8 mouse cellular contexts compared by ENCODE assay signal in the genomic region with DNA sequence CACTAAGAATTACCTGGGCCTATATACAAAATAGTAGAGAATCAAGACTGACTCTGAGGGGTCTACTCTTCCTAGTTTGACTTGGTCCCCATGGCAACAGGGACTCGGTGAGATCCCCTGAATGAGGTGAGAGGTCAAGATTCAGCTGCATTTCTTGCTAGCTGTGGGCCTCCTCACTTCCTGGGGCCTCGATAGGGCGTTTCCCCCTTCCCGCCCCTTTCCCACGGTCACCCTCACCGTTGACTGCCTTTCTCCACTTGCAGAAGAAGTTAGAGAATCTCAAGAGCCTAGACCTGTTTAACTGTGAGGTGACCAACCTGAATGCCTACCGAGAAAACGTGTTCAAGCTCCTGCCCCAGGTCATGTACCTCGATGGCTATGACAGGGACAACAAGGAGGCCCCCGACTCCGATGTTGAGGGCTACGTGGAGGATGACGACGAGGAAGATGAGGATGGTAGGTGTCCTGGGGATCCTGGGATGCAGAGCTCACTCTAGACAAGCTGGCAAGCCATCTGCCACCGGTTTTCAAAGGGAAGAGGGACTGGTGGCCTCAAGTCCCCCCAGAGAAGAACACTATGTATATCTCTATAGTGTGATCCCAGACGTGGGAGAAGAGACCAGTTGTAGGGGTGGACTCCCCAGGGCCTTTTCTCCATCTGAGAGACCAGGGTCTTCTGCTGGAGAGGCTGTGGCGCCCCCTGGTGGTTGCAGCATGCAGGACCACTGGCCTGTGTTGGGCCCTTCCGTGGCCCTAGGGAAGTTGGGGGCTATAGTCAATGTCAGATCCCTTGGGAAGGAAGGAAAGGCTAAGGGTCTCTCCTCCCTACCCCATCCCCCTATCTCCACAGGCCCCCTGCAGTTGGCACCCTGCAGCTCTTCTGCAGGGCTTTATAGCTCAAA. TPM values are rescaled to one million over a fixed set of nuclear protein-coding genes. Genes with fewer than 3 reads are reported as not detected.
DNase-seq lines count a peak whose midpoint lies in the region; ATAC-seq and TF ChIP-seq lines count a peak whose summit lies in the region.

No protein-coding gene starts in this region.

- no peak overlapping the region for H3K9ac ChIP-seq in neural tube, embryonic 15.5 days (replicated peaks)
- H3K9ac ChIP-seq in intestine, embryonic 16.5 days (ENCODE audit: low read depth, low read length) = no peak overlapping the region
- no peak overlapping the region for H3K9ac ChIP-seq in liver, postnatal 0 days (replicated peaks)

- peak; percentile 54 for DNase-seq in neural tube, embryonic 10.5 days (ENCODE audit: extremely low spot score, low spot score)
- peak; percentile 91 for DNase-seq in adrenal gland, postnatal 14 days
- DNase-seq in gastrocnemius, adult 2 months = peak; percentile 86
- DNase-seq in liver, postnatal 0 days = peak; percentile 84
- peak; percentile 40 for DNase-seq in skeletal muscle tissue, adult 2 months (ENCODE audit: low read depth, low spot score)
- no peak for DNase-seq in adipocyte (ENCODE audit: low spot score)

- no peak overlapping the region for H3K4me3 ChIP-seq in neural tube, embryonic 15.5 days (replicated peaks)
- H3K4me3 ChIP-seq in gastrocnemius, adult 2 months = no peak overlapping the region
- no peak overlapping the region for H3K4me3 ChIP-seq in intestine, embryonic 16.5 days (ENCODE audit: low read length)
- H3K4me3 ChIP-seq in liver, postnatal 0 days (ENCODE audit: low read depth, low read length) = no peak overlapping the region

- ATAC-seq in neural tube, embryonic 15.5 days (ENCODE audit: low FRiP score) = no peak
- ATAC-seq in intestine, embryonic 16.5 days = no peak
- ATAC-seq in liver, postnatal 0 days = peak; percentile 42

- H3K27me3 ChIP-seq in neural tube, embryonic 15.5 days (replicated peaks) = no peaks in the 10 kb centered on the region
- no peaks in the 10 kb centered on the region for H3K27me3 ChIP-seq in intestine, embryonic 16.5 days (replicated peaks; ENCODE audit: control insufficient read depth, insufficient read depth, low read length)
- H3K27me3 ChIP-seq in liver, postnatal 0 days (ENCODE audit: insufficient read depth, low read length) = no peaks in the 10 kb centered on the region

- 62% methylated on average over 18 of the region's 18 CpGs for WGBS in neural tube, embryonic 15.5 days
- 58% methylated on average over 18 of the region's 18 CpGs for WGBS in intestine, embryonic 16.5 days
- WGBS in liver, postnatal 0 days (ENCODE audit: insufficient replicate concordance) = 55% methylated on average over 18 of the region's 18 CpGs

- peaks cover 29% of the 10 kb centered on the region for H3K4me1 ChIP-seq in neural tube, embryonic 15.5 days
- H3K4me1 ChIP-seq in intestine, embryonic 16.5 days (ENCODE audit: control insufficient read depth, insufficient read depth, low read length) = peaks cover 51% of the 10 kb centered on the region
- H3K4me1 ChIP-seq in liver, postnatal 0 days (ENCODE audit: insufficient read depth) = peaks cover 26% of the 10 kb centered on the region

- TF ChIP-seq CTCF in gastrocnemius, adult 2 months (IDR thresholded peaks at IDR 0.05) = no peak; the same call in 1 of the 2 replicates
- peak; percentile 92 for TF ChIP-seq CTCF in liver, postnatal 0 days (IDR thresholded peaks at IDR 0.05; ENCODE audit: low read depth)

- no peak overlapping the region for H3K27ac ChIP-seq in neural tube, embryonic 15.5 days (replicated peaks)
- H3K27ac ChIP-seq in gastrocnemius, adult 2 months = peak overlapping the region; percentile 70
- peak overlapping the region; percentile 52 for H3K27ac ChIP-seq in intestine, embryonic 16.5 days (ENCODE audit: low read length)
- H3K27ac ChIP-seq in liver, postnatal 0 days (ENCODE audit: low read depth) = peak overlapping the region; percentile 45; the same call in 1 of the 2 replicates

- no peak for TF ChIP-seq EP300 in liver, postnatal 0 days (IDR thresholded peaks at IDR 0.05; ENCODE audit: low read depth)

- H3K4me2 ChIP-seq in neural tube, embryonic 15.5 days = no peak overlapping the region
- no peak overlapping the region for H3K4me2 ChIP-seq in intestine, embryonic 16.5 days (ENCODE audit: low read depth, low read length)
- 0 out of 2 replicates have a peak overlapping the region, but pooled peaks have one; percentile 6 for H3K4me2 ChIP-seq in liver, postnatal 0 days (ENCODE audit: low read depth, low read length)

- H3K36me3 ChIP-seq in neural tube, embryonic 15.5 days = peaks cover 50% of the 10 kb centered on the region
- H3K36me3 ChIP-seq in intestine, embryonic 16.5 days (ENCODE audit: control insufficient read depth, insufficient read depth, low read length) = peaks cover 4% of the 10 kb centered on the region; the same call in 1 of the 2 replicates
- H3K36me3 ChIP-seq in liver, postnatal 0 days (replicated peaks; ENCODE audit: insufficient read depth, low read length) = peaks cover 45% of the 10 kb centered on the region

- intact Hi-C loops in gastrocnemius, adult 2 months (cut with DNase I) = loop anchor here (1.0 to 10.0 kb wide), 3 partner anchors 33 to 181 kb away; partner anchors contain the start of gene Anp32a

- no peaks in the 10 kb centered on the region for H3K9me3 ChIP-seq in neural tube, embryonic 15.5 days (replicated peaks)
- H3K9me3 ChIP-seq in intestine, embryonic 16.5 days (ENCODE audit: control insufficient read depth, low read length) = no peaks in the 10 kb centered on the region
- no peaks in the 10 kb centered on the region for H3K9me3 ChIP-seq in liver, postnatal 0 days (ENCODE audit: low read length)

RNA-seq across cellular contexts. Expression of gene Anp32a, which starts 32.4 kb away (rescaled TPM):
- polyA plus RNA-seq in neural tube, embryonic 15.5 days (2015; fragmentation: Nextera tagmentation; extraction: Ambion mirVana) = 131 and 170 TPM in 2 replicates
- total RNA-seq in adrenal gland, postnatal 14 days (2021) = 379 and 408 TPM in 2 replicates
- total RNA-seq in gastrocnemius, adult 2 months (2021) = 10 to 100 TPM; 62.8 to 88.2 TPM
- polyA plus RNA-seq in intestine, embryonic 16.5 days (2015; fragmentation: Nextera tagmentation; extraction: Ambion mirVana) = 146 and 206 TPM in 2 replicates
- 54.5 and 60.4 TPM in 2 replicates for polyA plus RNA-seq in liver, postnatal 0 days (2015; fragmentation: Nextera tagmentation; extraction: Ambion mirVana)
